Comparison of ENCODE assay signal across 16 mouse cellular contexts in genomic region chr15:59823921-59824320, GRCm38 (mm10).
DNase-seq lines count a peak whose midpoint lies in the region; ATAC-seq and TF ChIP-seq lines count a peak whose summit lies in the region.
"Had no signal": no experiment of that assay in that cellular context is flagged by ENCODE, and none has a peak within 500 bp of the region (broad histone marks: within the 10 kb centered on the region; RNA-seq: fewer than 3 reads in every experiment).

No protein-coding gene starts in this region.

- H3K27ac ChIP-seq in gastrocnemius, adult 2 months, result peak overlapping the region; percentile 24; the same call in 1 of the 2 replicates
- peak overlapping the region; percentile 93 for H3K27ac ChIP-seq in lung, embryonic 15.5 days
- no peak overlapping the region for H3K27ac ChIP-seq in midbrain, embryonic 11.5 days (ENCODE audit: low read depth, low read length)
- H3K27ac ChIP-seq: embryonic facial prominence, embryonic 10.5 days; forebrain, embryonic 12.5 days; liver, embryonic 14.5 days; midbrain, embryonic 15.5 days had no signal

- no peak for ATAC-seq in lung, embryonic 15.5 days (ENCODE audit: borderline replicate concordance, extremely low read depth, low FRiP score, low TSS enrichment)
- no peak for ATAC-seq in midbrain, embryonic 11.5 days (ENCODE audit: low FRiP score)
- ATAC-seq: midbrain, embryonic 15.5 days had no signal

- no peak for TF ChIP-seq POLR2A in myocyte (IDR thresholded peaks at IDR 0.05; ENCODE audit: insufficient read length, low read depth)

- DNase-seq in gastrocnemius, adult 2 months, result no peak
- DNase-seq in gastrocnemius, postnatal 36 days, result no peak
- peak; percentile 72 to 80 for DNase-seq in lung, adult 18-20 months
- no peak for DNase-seq in lung, postnatal 14 days
- no peak for DNase-seq in midbrain, embryonic 11.5 days (ENCODE audit: low spot score, missing footprints)
- no peak for DNase-seq in layer of hippocampus, adult 9-11 months
- DNase-seq: cerebellum, adult 2 months; gastrocnemius, postnatal 14 days; retina, postnatal 1 day had no signal

- no peak overlapping the region for H3ac ChIP-seq in myocyte (ENCODE audit: control insufficient read depth, insufficient read length)

- 42% methylated on average over 2 of the region's 2 CpGs for WGBS in lung, embryonic 15.5 days
- 83% methylated on average over 2 of the region's 2 CpGs for WGBS in midbrain, embryonic 11.5 days

- no peaks in the 10 kb centered on the region for H3K36me3 ChIP-seq in lung, embryonic 15.5 days
- no peaks in the 10 kb centered on the region for H3K36me3 ChIP-seq in myocyte (ENCODE audit: control insufficient read depth, insufficient read depth)
- no peaks in the 10 kb centered on the region for H3K36me3 ChIP-seq in midbrain, embryonic 11.5 days (ENCODE audit: control insufficient read depth, insufficient read depth, low read length)
- H3K36me3 ChIP-seq: embryonic facial prominence, embryonic 10.5 days; forebrain, embryonic 12.5 days; limb, embryonic 13.5 days; midbrain, embryonic 15.5 days had no signal

- H3K4me1 ChIP-seq in lung, embryonic 15.5 days, result peaks cover 31% of the 10 kb centered on the region
- peaks cover 5% of the 10 kb centered on the region; the same call in 1 of the 2 replicates for H3K4me1 ChIP-seq in midbrain, embryonic 11.5 days (ENCODE audit: control insufficient read depth, insufficient read depth, low read length)

- TF ChIP-seq CTCF in gastrocnemius, adult 2 months (IDR thresholded peaks at IDR 0.05), result no peak

- no peak overlapping the region for H3K4me3 ChIP-seq in gastrocnemius, adult 2 months
- H3K4me3 ChIP-seq in lung, embryonic 15.5 days, result no peak overlapping the region
- H3K4me3 ChIP-seq in myocyte, result no peak overlapping the region
- no peak overlapping the region for H3K4me3 ChIP-seq in midbrain, embryonic 11.5 days (ENCODE audit: low read depth, low read length)
- H3K4me3 ChIP-seq: embryonic facial prominence, embryonic 10.5 days; forebrain, embryonic 12.5 days; limb, embryonic 13.5 days; midbrain, embryonic 15.5 days had no signal

- no peaks in the 10 kb centered on the region for H3K9me3 ChIP-seq in lung, embryonic 15.5 days
- H3K9me3 ChIP-seq in midbrain, embryonic 11.5 days (ENCODE audit: control insufficient read depth, low read length), result no peaks in the 10 kb centered on the region
- H3K9me3 ChIP-seq: embryonic facial prominence, embryonic 10.5 days; forebrain, embryonic 12.5 days; limb, embryonic 13.5 days; midbrain, embryonic 15.5 days had no signal

- H3K27me3 ChIP-seq in lung, embryonic 15.5 days, result no peaks in the 10 kb centered on the region
- H3K27me3 ChIP-seq in myocyte (ENCODE audit: control insufficient read depth, insufficient read depth, insufficient read length), result no peaks in the 10 kb centered on the region
- H3K27me3 ChIP-seq in midbrain, embryonic 11.5 days (ENCODE audit: control insufficient read depth, insufficient read depth, low read length), result no peaks in the 10 kb centered on the region
- H3K27me3 ChIP-seq: forebrain, embryonic 12.5 days; limb, embryonic 13.5 days; midbrain, embryonic 15.5 days had no signal

- H3K4me2 ChIP-seq in lung, embryonic 15.5 days, result no peak overlapping the region
- peak overlapping the region; percentile 58 for H3K4me2 ChIP-seq in myocyte (ENCODE audit: low read depth)
- H3K4me2 ChIP-seq in midbrain, embryonic 11.5 days, result no peak overlapping the region
- H3K4me2 ChIP-seq: forebrain, embryonic 12.5 days; limb, embryonic 13.5 days; midbrain, embryonic 15.5 days had no signal

- H3K79me2 ChIP-seq in myocyte (ENCODE audit: control insufficient read depth, insufficient read depth), result no peaks in the 10 kb centered on the region

- H3K9ac ChIP-seq in lung, embryonic 15.5 days, result no peak overlapping the region
- no peak overlapping the region for H3K9ac ChIP-seq in midbrain, embryonic 11.5 days (ENCODE audit: low read length)
- H3K9ac ChIP-seq: forebrain, embryonic 12.5 days; liver, embryonic 14.5 days; midbrain, embryonic 15.5 days had no signal

- intact Hi-C loops in gastrocnemius, adult 2 months (cut with DNase I), result no loop called here
- intact Hi-C loops in gastrocnemius, postnatal 36 days (cut with DNase I), result no loop called here

TF ChIP-seq in myocyte, 11 proteins besides CTCF, POLR2A, EP300 and RAD21:
- no peak for TF ChIP-seq E2F4 (IDR thresholded peaks at IDR 0.05; ENCODE audit: insufficient read depth)
- TF ChIP-seq CEBPB (IDR thresholded peaks at IDR 0.05; ENCODE audit: insufficient read depth, poor library complexity, severe bottlenecking), result no peak
- TF ChIP-seq TCF3 (IDR thresholded peaks at IDR 0.05; ENCODE audit: insufficient read length, low read depth), result no peak
- TF ChIP-seq USF1 (IDR thresholded peaks at IDR 0.05; ENCODE audit: low read depth), result no peak
- TF ChIP-seq REST (IDR thresholded peaks at IDR 0.05; ENCODE audit: insufficient read depth, insufficient read length), result no peak
- TF ChIP-seq MYOD1 (IDR thresholded peaks at IDR 0.05; ENCODE audit: control insufficient read depth in 1 of 3, insufficient read length in 2 of 3, low read depth in 2 of 3), result no peak
- no peak for TF ChIP-seq MAX (IDR thresholded peaks at IDR 0.05; ENCODE audit: low read depth)
- TF ChIP-seq TCF12 (IDR thresholded peaks at IDR 0.05; ENCODE audit: insufficient read depth, poor library complexity, severe bottlenecking), result no peak
- no peak for TF ChIP-seq MYOG (IDR thresholded peaks at IDR 0.05; ENCODE audit: control insufficient read depth in 1 of 3, insufficient read depth in 1 of 3, insufficient read length in 2 of 3, low read depth in 2 of 3)
- no peak for TF ChIP-seq POLR2AphosphoS2 (IDR thresholded peaks at IDR 0.05; ENCODE audit: insufficient read length, low read depth)
- no peak for TF ChIP-seq SRF (IDR thresholded peaks at IDR 0.05; ENCODE audit: control insufficient read depth, insufficient read length, low read depth)

Comparison
In these comparisons a context has a peak if more than half of its experiments do, and no peak if none do; other contexts are left out.
1. DNase-seq: peak in lung, adult 18-20 months (2 of 2); none in gastrocnemius, adult 2 months (single experiment), gastrocnemius, postnatal 36 days (0 of 2), lung, postnatal 14 days (single experiment), midbrain, embryonic 11.5 days (single experiment) and layer of hippocampus, adult 9-11 months (single experiment).